Mouse (Mus musculus) bone marrow, adult 2 months (tissue): ENCODE measurements around the gene Patj.

ENCODE experiments used
- CTCF ChIP-seq: fragments of 200-500 bp; IDR thresholded peaks from 2 replicates; pipeline ENCODE4 v1.5.1; 2011; ENCODE audit warnings: low read length, control low read depth; ENCODE audit not compliant: control insufficient read depth, insufficient read depth
- POLR2A ChIP-seq: fragments of 200-500 bp; IDR thresholded peaks from 2 replicates; pipeline ENCODE4 v1.6.1; 2011; ENCODE audit warnings: low read depth, mild to moderate bottlenecking, control low read depth, low read length, borderline replicate concordance; ENCODE audit not compliant: control insufficient read depth

GRCm38 (mm10) chr4:98450829-98451228 lies 55.2 kb downstream of the Patj start:
- TF ChIP-seq POLR2A (no peak), CTCF (no peak)
